Mouse (Mus musculus) gastrocnemius, adult 18-20 months (tissue): ENCODE measurements around the gene Ddx23. TPM values are rescaled to one million over a fixed set of nuclear protein-coding genes. Genes with fewer than 3 reads are reported as not detected.

Experiments used
- DNase-seq: peaks from one replicate; pipeline ENCODE4 v3.0.0; 2021; ENCODE audit warnings: low spot score
- total RNA-seq, 2 experiments: library from RNA; stranded (reverse); gene quantifications; 2 replicates each; pipeline ENCODE4 v1.2.3; 2021

Ddx23 gene
- total RNA-seq, 2 experiments from 2014 or later: 65.7 to 83.1 TPM

DNA sequence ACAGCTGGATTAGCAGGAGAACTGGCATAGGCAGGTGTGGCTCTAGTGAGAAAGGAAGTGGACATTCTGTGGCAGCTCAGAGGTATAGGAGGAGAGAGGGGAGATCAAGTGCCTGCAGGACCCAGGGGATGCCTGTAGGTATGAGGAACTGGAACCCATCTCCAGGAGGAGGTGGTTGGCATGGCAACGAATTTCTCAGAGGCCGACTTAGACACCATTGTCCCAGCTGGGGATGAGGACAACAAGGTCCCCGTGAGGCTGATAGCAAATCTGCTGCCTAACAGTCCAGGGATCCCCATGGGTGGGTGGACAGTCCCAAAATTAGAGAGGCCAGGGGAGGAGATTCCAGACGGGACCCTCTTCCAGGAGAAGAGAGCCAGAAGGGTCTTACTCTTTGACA lies 29.8 kb downstream of the Ddx23 start:
- DNase-seq: no peak

DNA sequence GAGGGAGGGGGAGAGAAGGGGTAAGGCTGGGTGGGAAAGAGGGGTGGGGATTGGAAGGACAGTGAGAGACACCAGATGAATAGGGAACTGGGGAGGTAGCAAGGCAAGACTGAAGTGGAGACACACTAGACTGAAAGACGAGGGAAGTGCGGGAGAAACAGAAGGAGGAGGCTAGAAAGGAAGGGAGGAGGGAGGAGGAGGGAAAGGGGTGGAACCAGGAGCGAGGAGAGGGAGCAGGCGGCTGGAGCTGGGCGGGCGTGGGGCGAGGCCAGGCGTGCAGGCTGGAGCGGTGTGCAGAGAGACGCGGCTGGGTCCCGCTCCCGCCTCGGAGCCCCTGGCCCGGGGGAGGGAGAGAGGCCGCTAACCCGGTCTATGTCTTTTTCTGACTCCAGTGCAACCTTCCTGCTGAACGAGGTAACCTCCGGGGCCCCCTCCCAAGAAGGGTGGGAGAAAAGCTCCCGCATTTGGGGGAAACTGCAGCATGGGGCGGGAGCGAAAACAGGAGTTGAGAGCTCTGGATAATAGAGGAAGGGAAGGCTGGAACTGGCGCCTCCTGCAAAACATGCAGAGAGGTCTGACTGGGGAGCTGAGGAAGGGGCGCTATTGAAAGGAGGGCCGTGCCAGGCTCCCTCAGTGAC lies 30.5 kb downstream of the Ddx23 start:
- peak; percentile 50 for DNase-seq

- peak; percentile 69 for DNase-seq
Observed at GRCm38 (mm10) chr15:98631493-98631892, 31.2 kb downstream of the Ddx23 start.

DNA sequence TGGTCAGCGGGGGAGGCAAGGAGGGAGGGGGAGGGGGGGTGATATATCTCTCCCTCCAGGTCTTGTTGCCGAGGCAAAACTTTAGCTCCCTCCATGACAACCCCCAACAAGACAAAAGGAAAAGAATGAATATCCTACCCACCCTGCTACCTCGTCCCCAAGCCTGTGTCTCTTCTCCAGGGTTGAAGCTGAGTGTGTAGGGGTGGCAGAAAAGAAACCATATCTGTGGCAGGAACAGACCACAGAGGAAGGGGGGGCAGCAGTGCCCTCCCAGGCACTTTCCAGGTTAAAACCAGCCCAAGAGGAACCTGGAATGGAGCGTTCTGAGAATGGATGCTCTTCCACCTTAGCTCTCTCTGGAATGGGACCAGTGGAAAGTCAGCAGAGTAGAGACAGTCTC lies 32.2 kb downstream of the Ddx23 start, which contains the start of gene Cacnb3:
Cacnb3 (plus strand) TSS at position 301 of the 400 bp plus-strand sequence.
- no peak for DNase-seq

GRCm38 (mm10) chr15:98629464-98629863 lies 33.2 kb downstream of the Ddx23 start:
- no peak for DNase-seq

- DNase-seq: no peak
Observed at GRCm38 (mm10) chr15:98628589-98629254, 34.0 kb downstream of the Ddx23 start.

DNA sequence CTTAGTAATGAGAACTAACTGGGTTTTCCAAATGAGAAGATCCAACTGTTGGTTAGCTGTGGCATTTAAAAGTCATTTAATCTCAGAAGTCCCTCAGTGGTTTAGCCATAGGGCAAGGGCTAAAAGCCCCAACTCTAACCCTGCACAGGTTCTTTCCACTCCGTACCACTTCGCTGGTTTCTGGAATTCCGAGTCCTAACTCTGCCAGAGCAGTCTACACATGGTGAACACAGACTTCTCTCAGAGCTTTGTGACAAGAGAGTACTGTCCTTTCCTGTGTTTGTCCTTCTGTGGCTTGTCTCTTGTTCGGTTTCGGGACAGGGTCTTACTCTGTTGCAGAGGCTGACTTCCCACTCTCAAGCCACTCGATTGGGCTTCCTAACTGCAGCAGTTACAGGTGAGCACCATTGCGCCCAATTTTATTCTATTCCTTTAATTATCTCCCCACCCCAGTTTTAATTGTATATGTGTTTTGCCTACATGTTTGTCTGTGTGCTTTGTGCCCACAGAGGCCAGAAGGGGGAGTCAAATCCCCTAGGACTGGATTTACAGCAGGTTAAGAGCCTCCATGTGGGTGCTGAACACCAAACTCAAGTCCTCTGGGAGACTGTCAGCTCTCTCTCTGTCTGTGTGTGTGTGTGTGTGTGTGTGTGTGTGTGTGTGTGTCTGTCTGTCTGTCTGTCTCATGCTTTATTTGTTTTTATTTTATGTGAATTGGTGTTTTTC lies 36.0 kb downstream of the Ddx23 start:
- DNase-seq: no peak

DNA sequence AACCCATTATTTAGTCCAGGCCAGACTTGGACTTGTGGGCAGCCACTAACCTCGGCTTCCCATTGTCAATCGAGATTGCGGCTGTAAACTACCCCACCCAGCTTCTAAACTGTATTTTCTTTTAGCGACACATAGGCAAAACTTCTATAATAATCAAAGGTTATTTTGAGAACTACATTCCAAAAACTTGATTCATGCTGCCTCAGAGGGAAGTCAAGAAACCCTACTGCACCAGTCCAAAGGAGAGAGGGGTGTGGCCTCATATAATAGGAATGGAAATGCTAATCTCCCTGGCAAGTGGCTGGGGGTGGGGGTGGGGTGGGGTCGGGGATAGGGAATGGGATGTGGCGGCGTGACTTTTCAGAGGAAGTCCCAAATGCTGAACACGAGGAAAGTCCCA lies 36.6 kb downstream of the Ddx23 start:
- no peak for DNase-seq

DNA sequence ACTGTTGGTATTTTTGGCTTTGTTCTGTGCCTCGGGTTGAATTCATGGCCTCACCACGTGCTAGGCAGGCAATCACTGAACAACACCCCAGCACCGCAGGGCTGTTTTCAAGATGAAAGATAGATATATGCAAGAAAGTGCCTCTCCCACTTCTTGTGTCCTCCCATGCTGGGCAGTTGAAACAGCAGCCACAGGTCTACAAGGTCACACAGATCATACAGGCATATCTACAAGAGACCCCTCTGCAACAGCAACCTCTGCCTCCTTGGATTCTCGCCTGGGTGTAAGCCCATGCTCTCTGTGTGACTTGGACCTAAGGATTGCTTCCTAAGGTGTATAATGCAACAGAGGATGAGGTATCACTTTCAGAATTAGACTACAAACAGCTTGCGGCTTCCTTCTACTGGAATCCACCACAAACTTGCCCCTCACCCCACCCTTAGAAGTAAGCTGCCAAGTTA lies 39.3 kb downstream of the Ddx23 start:
- no peak for DNase-seq

DNA sequence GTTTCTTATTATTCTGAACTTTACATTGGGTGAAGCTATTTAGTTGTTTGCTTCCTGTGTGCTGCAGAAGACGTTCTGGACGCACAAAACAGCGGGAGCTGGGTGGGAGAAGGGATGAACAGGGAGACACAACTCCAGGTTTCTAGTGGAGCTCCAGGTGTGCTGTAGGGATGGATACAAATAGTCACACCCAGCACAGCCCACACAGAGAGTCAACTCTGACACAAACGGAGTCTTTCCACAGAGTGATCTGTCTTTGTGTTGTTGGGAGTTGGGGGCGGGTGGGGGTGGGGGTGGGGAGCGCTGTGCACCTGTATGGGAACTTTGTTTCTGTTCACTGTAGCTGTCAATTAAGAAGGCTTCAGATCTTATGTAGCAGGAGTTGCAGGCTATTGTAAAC lies 40.0 kb downstream of the Ddx23 start:
- no peak for DNase-seq

GRCm38 (mm10) chr15:98622199-98622598 lies 40.5 kb downstream of the Ddx23 start:
- no peak for DNase-seq

- peak; percentile 80 for DNase-seq
Observed at GRCm38 (mm10) chr15:98617176-98617537, 45.5 kb downstream of the Ddx23 start.

- DNase-seq: peak; percentile 56
Observed at GRCm38 (mm10) chr15:98616362-98617175, 46.1 kb downstream of the Ddx23 start.

DNA sequence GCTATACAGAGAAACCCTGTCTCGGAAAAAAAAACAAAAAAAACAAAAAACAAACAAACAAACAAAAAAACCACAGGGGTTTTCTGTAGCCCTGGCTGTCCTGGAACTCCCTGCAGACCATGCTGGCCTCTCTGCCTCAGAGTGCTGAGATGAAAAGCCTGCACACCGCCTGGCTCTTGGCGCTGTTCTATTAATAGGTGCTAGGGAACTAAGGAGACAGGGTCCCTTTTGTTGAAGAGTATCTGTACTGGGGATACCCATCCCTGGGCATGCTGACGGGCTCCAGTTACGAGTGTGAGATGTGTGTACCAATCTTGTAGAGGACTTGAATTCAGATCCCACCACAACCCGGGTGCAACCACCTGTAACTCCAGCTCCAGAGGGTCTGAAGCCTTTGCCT lies 46.9 kb downstream of the Ddx23 start:
- no peak for DNase-seq

DNA sequence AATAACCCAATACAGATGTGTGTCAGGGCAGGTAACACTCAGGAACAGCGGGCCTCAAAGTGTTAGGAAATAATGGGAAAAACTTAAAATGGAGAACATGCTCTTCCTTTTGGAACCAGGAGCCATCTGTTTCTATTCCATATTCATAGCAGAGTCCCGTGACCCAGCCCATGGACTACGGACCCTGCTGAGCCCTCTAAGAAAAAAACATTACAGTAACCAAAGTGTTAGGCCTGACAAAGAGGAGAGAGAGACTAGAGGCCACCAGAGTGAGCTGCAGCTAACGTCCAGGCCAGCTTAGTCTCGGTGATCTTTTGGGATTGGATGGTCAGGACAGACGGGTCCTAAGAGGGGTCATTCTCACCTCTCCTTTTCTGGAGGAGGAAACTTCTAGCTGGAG lies 47.7 kb downstream of the Ddx23 start:
- no peak for DNase-seq

DNA sequence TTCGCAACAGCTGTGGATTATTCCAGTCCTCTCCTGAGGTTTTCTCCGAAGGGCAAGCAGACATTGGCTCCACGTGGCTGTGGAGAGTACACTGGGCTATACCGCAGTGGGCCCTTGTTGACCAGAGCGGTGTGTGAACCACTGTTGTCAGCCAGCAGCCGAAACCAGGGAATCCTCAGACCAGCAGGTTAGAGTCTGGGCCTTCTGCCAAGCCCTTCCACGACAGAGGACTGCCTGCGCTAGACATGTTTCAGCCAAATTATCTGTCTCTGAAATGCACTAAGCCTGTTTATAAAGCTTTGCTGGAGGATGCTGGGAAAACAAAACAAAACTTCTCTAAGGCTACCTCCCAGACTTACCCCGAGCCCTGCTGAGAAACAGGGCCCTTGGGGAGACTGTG lies 48.1 kb downstream of the Ddx23 start:
- no peak for DNase-seq

- no peak for DNase-seq
Observed at GRCm38 (mm10) chr15:98612229-98612628, 50.5 kb downstream of the Ddx23 start.

DNA sequence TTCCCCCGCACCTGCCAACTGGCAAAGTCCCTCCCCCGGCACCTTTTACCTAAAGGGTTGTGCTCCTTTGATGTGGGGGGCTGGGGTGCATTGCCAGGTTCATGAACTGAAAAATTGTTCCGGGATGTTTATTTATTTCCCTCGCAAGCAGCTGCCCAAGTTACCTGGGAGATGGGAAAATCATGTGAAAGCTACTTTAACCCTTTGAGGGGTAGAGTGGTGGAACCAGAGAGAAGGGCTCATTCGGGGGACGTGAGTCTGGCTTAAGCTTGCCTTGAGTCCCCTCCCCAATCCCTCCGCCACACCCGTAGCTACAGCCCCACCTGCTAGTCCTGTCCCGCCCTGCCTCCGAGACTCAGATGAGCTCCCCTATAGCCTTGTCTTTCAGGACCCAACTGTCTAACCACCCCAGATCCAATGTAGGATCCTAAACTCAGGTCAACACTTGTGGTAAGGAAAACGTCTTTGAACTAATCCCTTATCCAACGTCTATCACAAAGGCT lies 52.5 kb downstream of the Ddx23 start:
- no peak for DNase-seq

DNA sequence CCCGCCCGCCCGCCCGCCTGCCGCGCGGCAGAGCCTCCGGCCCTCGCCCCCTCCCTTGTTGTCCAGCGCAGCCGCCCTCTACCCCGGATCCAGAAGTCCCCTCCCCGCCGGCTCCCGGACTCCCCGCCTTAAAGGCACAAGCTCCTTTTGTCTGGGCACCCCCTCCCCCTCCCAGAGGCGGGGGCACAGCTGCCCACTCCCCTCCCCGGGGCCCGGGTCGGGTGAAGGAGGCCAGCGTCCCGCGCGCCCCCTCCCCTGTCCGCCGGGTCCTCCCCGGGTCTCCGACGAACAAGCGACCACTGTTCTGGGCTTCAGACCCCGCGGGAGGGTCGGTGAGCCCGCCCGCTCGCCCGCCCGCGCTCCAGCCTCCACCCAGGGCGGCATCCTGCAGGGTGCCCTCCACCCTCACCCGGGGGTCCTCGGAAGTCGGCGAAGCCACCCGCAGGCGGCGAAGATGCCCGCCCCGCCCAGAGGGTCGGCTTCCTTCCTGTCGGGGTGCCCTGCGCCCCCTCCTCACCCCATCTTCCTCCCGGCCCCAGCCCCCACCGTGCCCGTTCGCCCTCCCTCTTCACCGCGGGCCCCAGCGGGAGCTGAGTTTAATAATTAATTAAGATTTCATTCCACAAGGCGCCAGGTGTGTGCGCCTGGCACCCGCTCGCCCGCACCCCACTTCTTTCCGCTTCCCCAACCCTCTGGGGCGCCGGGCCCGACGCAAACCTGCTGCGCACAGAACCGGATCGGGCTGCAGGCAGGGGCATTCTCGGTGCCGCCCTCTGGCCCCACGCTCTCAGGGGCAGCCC lies 53.2 kb downstream of the Ddx23 start, which contains the start of gene Adcy6:
Adcy6 (minus strand) TSS at position 746 of the 800 bp plus-strand sequence.
- peak; percentile 66 for DNase-seq

DNA sequence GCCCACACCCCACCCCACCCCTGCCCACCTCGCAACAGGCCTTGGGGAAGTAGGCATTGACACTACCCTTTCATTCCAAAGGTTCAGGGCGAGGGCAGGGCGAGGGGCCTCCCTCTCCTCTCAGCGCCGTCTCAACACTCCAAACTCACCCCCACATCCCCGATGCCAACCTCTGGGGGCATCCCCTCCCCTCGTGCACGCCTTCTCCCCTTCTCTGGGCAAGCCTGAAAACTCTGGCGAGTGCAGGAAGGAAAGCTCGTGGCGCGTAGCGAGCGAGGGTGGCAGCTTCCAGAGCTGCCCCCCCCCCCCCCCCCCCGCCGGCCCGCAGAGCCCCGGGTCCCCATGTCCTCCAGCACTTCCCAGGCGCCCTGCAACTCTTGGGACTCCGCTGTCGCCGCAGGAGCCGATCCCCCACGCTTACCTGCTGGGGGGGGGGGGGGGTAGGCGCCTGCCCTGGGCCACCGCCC lies 53.9 kb downstream of the Ddx23 start:
- DNase-seq: no peak
